Mouse (Mus musculus) liver, embryonic 14.5 days (tissue): ENCODE measurements around the gene Rrbp1. TPM values are rescaled to one million over a fixed set of nuclear protein-coding genes. Genes with fewer than 3 reads are reported as not detected.
A peak's percentile ranks its signal among the peaks of the same experiment; 100 is the strongest.

Source experiments
- ATAC-seq: fragments of 200-750 bp; cut with Nextera tagmentation; 2 replicates; pipeline ENCODE4 v1.8.0; 2017; ENCODE audit warnings: moderate number of reproducible peaks, mild to moderate bottlenecking, moderate library complexity; ENCODE audit not compliant: insufficient read depth
- DNase-seq, 3 experiments: peaks; one replicate each; pipeline ENCODE4 v3.0.0-alpha.2; 2012 to 2013; ENCODE audit warnings: low read depth in 3 of 3, low spot score in 3 of 3
- H3K27ac ChIP-seq: fragments of 300-500 bp; sonication (generic); 2 replicates; pipeline ENCODE4 v1.5.1; 2014; ENCODE audit warnings: moderate library complexity, mild to moderate bottlenecking, control low read depth, inconsistent platforms
- H3K27me3 ChIP-seq: fragments of 300-500 bp; sonication (generic); 2 replicates; pipeline ENCODE4 v1.6.1; 2014; ENCODE audit warnings: mild to moderate bottlenecking, low read length, moderate library complexity; ENCODE audit not compliant: control insufficient read depth, insufficient read depth
- H3K36me3 ChIP-seq: fragments of 300-500 bp; sonication (generic); replicated peaks from 2 replicates; pipeline ENCODE4 v1.6.1; 2014; ENCODE audit warnings: low read depth; ENCODE audit not compliant: control insufficient read depth, insufficient read depth
- H3K4me1 ChIP-seq, 2 experiments: fragments of 200-500 bp in 1 of 2; fragments of 300-500 bp in 1 of 2; sonication (generic) in 1 of 2; replicated peaks; 2 replicates each; pipeline ENCODE4 v1.6.1; 2012 to 2014; ENCODE audit warnings: antibody characterized with exemption in 1 of 2, inconsistent platforms in 1 of 2, low read length in 1 of 2; ENCODE audit not compliant: control insufficient read depth in 2 of 2, insufficient read depth in 2 of 2
- H3K4me2 ChIP-seq: fragments of 300-500 bp; sonication (generic); 2 replicates; pipeline ENCODE4 v1.6.1; 2014; ENCODE audit warnings: low read depth, mild to moderate bottlenecking, control low read depth, moderate library complexity
- H3K4me3 ChIP-seq, 2 experiments: fragments of 200-500 bp in 1 of 2; fragments of 300-500 bp in 1 of 2; sonication (generic) in 1 of 2; 2 replicates each; pipeline ENCODE4 v1.5.1; 2012 to 2014; ENCODE audit warnings: low read depth in 2 of 2, low read length in 2 of 2, mild to moderate bottlenecking in 2 of 2, control low read depth in 1 of 2, inconsistent platforms in 1 of 2, moderate library complexity in 1 of 2; ENCODE audit not compliant: insufficient read depth in 1 of 2
- H3K9ac ChIP-seq: fragments of 300-500 bp; sonication (generic); replicated peaks from 2 replicates; pipeline ENCODE4 v1.6.1; 2014; ENCODE audit warnings: mild to moderate bottlenecking, control low read depth, moderate library complexity
- H3K9me3 ChIP-seq: fragments of 300-500 bp; sonication (generic); 2 replicates; pipeline ENCODE4 v1.6.1; 2016; ENCODE audit warnings: low read length, mixed read lengths; ENCODE audit not compliant: control insufficient read depth
- CTCF ChIP-seq: IDR thresholded peaks from 2 replicates; pipeline ENCODE4 v1.5.1; 2016; ENCODE audit warnings: antibody characterized with exemption, low read depth, control low read depth
- EP300 ChIP-seq: IDR thresholded peaks from 2 replicates; pipeline ENCODE4 v1.6.1; 2016; ENCODE audit warnings: antibody characterized with exemption, low read depth
- WGBS: fragments of 180-500 bp; shearing (Covaris S2); extraction: QIAGEN DNeasy Blood & Tissue Kit; methylation state at CpG from one replicate; pipeline ENCODE4 v1.1.7; 2014; ENCODE audit not compliant: insufficient replicate concordance; 5-methylcytosine and 5-hydroxymethylcytosine counted together
- polyA plus RNA-seq, 2 experiments: library from polyadenylated mRNA; depleted of rRNA in 1 of 2; stranded (reverse) in 1 of 2; unstranded in 1 of 2; fragments of >200 nt; fragmentation: Nextera tagmentation in 1 of 2; extraction: Ambion mirVana in 1 of 2; gene quantifications; 2 replicates each; pipeline versions ENCODE4 v1.2.1 to v1.2.3; 2012 to 2014

Gene Rrbp1
- polyA plus RNA-seq, 2 experiments, result 39.6 to 83.7 TPM

DNA sequence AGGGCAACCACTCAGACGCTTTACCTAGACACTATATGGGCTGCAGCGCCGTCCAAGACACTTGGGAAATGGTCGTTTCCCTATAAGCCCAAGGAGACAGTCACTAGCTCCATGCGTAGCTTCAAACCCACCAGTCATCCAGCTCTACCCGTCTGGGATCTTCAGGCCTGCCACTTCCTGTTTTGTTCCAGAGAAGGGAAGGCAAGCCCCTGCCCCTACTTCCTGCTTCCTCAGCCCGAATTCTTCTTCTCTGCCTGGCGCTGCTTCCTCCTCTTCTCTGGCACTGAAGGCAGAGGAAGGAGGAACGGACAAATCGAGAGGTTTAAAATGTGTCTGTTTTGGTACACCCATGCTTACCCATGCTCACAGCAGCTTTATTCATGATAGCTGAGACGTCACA lies 35.9 kb upstream of the Rrbp1 start:
- H3K4me1 ChIP-seq, result peaks cover 0 to 4% of the 10 kb centered on the region in 2 experiments; a peak in 1 of 4 replicates
- H3K4me3 ChIP-seq, result no peak overlapping the region
- ATAC-seq, result no peak
- no peaks in the 10 kb centered on the region for H3K36me3 ChIP-seq
- peak in 1 of 3 experiments; percentile 2 for DNase-seq
- H3K27ac ChIP-seq, result no peak overlapping the region
- 28% methylated on average over 11 of the region's 11 CpGs for WGBS
- H3K27me3 ChIP-seq, result no peaks in the 10 kb centered on the region
- H3K4me2 ChIP-seq, result no peak overlapping the region
- no peak overlapping the region for H3K9ac ChIP-seq
- H3K9me3 ChIP-seq, result no peaks in the 10 kb centered on the region
- TF ChIP-seq EP300 (no peak), CTCF (no peak)

DNA sequence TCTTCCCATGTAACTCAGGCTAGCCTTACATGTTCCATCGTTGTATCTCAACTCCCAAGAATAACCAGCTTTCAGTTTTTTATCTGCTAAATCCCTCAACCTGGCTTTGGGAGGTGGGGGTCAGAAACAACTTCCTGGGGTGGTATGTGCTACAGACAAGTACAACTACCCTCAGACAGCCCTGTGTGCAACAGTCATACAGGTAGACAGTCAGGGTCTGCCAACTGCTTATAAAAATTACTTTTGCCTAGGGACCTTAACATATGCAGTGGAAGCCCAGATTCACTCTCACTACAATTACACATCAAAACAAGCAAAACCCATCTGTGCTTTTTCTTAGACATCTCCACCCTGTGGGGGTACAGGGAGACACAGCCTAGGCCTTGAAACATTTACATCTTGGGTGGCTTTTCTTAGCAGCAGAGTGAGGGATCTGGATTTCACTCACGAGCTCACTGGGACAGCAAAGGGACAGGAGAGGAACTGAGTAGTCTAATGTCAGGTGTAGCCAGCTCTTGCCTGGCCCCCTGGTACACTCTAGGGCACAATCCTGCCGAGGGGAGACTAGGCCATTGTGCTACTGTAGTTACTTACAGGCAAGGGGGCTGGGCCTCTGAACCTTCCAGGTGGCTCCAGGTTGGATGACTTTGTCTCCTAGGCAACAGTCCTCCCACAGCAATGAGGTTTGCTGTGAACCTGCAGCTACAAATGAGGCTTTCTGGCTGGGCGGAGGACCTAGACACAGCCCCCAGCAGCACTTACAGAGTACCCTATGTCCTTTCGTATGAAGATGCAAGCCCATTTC lies 34.9 kb upstream of the Rrbp1 start:
- ATAC-seq (no peak), DNase-seq (no peak)
- TF ChIP-seq EP300, result no peak
- no peak for TF ChIP-seq CTCF
- WGBS, result 53% methylated on average over 5 of the region's 5 CpGs
- no peaks in the 10 kb centered on the region for H3K36me3 ChIP-seq
- no peak overlapping the region for H3K9ac ChIP-seq
- peaks cover 0 to 4% of the 10 kb centered on the region in 2 experiments; a peak in 1 of 4 replicates for H3K4me1 ChIP-seq
- H3K4me2 ChIP-seq, result no peak overlapping the region
- H3K27me3 ChIP-seq, result no peaks in the 10 kb centered on the region
- H3K27ac ChIP-seq, result no peak overlapping the region
- no peak overlapping the region for H3K4me3 ChIP-seq
- no peaks in the 10 kb centered on the region for H3K9me3 ChIP-seq

DNA sequence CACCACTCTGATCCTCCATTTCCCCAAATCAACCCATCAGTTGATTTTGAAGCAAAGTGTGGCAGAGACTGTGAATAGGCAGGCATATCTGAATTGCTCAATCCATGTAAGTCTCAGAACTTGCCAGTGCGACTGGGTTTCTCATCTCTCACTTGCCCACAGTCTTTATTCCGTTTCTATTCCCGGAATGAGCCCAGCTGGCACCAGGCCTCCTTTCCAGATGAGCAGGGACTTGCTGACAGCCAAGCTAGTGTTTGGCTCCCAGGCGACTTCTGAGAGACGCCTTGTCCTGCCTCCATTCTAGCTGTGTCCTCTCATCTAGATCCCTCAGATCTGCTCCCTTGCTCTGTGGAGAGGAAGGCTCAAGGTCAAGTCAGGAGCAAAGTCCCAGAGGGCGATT lies 33.7 kb upstream of the Rrbp1 start:
- H3K9ac ChIP-seq, result no peak overlapping the region
- no peak for DNase-seq
- no peak overlapping the region for H3K4me3 ChIP-seq
- ATAC-seq, result no peak
- H3K27ac ChIP-seq, result no peak overlapping the region
- WGBS, result 67% methylated on average over 6 of the region's 6 CpGs
- no peaks in the 10 kb centered on the region for H3K27me3 ChIP-seq
- H3K4me1 ChIP-seq, result peaks cover 0 to 4% of the 10 kb centered on the region in 2 experiments; a peak in 1 of 4 replicates
- H3K4me2 ChIP-seq, result no peak overlapping the region
- H3K9me3 ChIP-seq, result no peaks in the 10 kb centered on the region
- H3K36me3 ChIP-seq, result no peaks in the 10 kb centered on the region
- TF ChIP-seq EP300, result no peak

DNA sequence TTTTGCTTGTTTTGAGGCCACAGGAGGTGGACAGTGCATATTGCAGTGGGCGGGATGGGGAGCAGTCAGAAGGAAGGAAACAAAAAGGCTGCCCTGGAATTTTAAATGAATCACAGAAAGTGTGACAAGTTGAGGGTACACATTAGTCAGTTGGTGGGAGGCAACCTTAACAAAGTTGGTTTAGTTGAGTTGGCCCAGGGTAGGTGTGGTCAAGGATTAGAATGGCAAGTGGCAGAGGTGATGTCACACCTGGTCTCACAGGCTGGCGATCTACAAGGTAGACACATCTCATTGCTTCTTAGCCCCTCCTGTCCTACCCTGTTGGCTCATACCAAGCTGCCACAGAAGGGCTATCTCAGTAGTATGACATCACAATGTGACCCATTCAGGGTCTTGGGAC lies 21.6 kb upstream of the Rrbp1 start, which contains the start of gene Banf2:
Banf2 (plus strand) TSS at position 396 of the 400 bp plus-strand sequence.
- H3K9ac ChIP-seq, result no peak within 1 kb of the TSS
- H3K9me3 ChIP-seq, result no peaks in the 10 kb centered on the region
- TF ChIP-seq EP300 (no peak), CTCF (no peak)
- H3K36me3 ChIP-seq, result no peaks in the 10 kb centered on the region
- H3K27ac ChIP-seq, result no peak within 1 kb of the TSS
- no peak within 1 kb of the TSS for H3K4me2 ChIP-seq
- 61% methylated on average over 2 of the region's 2 CpGs for WGBS
- no peak within 1 kb of the TSS for H3K4me3 ChIP-seq
- no peak for DNase-seq
- no peak for ATAC-seq
- no peaks in the 10 kb centered on the region for H3K27me3 ChIP-seq
- H3K4me1 ChIP-seq, result no peaks in the 10 kb centered on the region

DNA sequence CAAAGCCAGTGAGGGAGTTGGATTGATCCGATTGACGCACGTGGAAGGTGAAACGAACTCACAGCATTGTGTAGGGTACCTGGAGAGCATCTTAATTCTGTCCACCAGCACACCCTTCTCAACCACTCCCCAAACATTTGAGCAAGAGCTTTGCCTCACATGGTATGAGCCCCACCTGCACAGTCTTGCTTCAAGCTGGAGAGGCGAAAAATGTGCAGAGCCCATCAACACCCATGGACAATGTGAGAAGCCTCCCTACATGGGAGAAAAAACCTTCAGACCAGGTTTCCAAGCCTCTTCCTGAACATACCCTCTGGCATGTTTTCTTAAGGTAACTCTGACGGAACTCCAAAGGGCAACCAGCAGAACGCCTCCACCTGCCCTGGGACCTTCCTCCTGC lies 19.7 kb upstream of the Rrbp1 start:
- Histone ChIP-seq H3K36me3 (no peaks in the 10 kb centered on the region), H3K4me2 (no peak overlapping the region), H3K4me3 (no peak overlapping the region), H3K9ac (no peak overlapping the region), H3K27me3 (no peaks in the 10 kb centered on the region), H3K27ac (no peak overlapping the region), H3K9me3 (no peaks in the 10 kb centered on the region), H3K4me1 (peaks cover 0 to 7% of the 10 kb centered on the region in 2 experiments; a peak in 1 of 4 replicates)
- TF ChIP-seq EP300 (no peak), CTCF (no peak)
- no peak for ATAC-seq
- DNase-seq, result no peak
- WGBS, result 78% methylated on average over 7 of the region's 7 CpGs
